Mouse (Mus musculus) G1E (cell line): Measurements from ENCODE around the gene Olfr1033. TPM values are rescaled to one million over a fixed set of nuclear protein-coding genes. Genes with fewer than 3 reads are reported as not detected.
"Not testable (repeated sequence)": the region's sequence is repeated elsewhere in the genome, so short reads cannot be mapped to it uniquely, and the experiment has no call there.

Source experiments
- ATAC-seq: 2 replicates; pipeline ENCODE4 v1.8.0; 2016; ENCODE audit warnings: mild to moderate bottlenecking; ENCODE audit not compliant: insufficient number of reproducible peaks, poor library complexity, low FRiP score, severe bottlenecking; ENCODE audit errors: extremely low read depth
- DNase-seq: peaks from one replicate; pipeline ENCODE4 v3.0.0; 2012; ENCODE audit warnings: low spot score
- H3K27me3 ChIP-seq: 2 replicates; pipeline ENCODE4 v1.6.1; 2012; ENCODE audit warnings: mild to moderate bottlenecking, low read length, inconsistent platforms; ENCODE audit not compliant: insufficient read depth
- H3K36me3 ChIP-seq: replicated peaks from 2 replicates; pipeline ENCODE3; 2012; ENCODE audit warnings: mild to moderate bottlenecking, inconsistent platforms
- H3K4me1 ChIP-seq: 2 replicates; pipeline ENCODE4 v1.6.1; 2012; ENCODE audit warnings: low read depth, low read length, inconsistent platforms, mixed read lengths; ENCODE audit not compliant: insufficient read depth
- H3K4me3 ChIP-seq: 2 replicates; pipeline ENCODE4 v1.5.1; 2012; ENCODE audit warnings: low read depth, mild to moderate bottlenecking, inconsistent platforms, low read length, moderate library complexity, mixed read lengths
- H3K9me3 ChIP-seq: replicated peaks from 2 replicates; pipeline ENCODE4 v1.6.1; 2012; ENCODE audit warnings: inconsistent platforms
- CTCF ChIP-seq: IDR thresholded peaks from 2 replicates; pipeline ENCODE4 v1.5.1; 2012; ENCODE audit warnings: low read depth, low read length, inconsistent platforms, mixed read lengths
- GATA1 ChIP-seq: IDR thresholded peaks from 2 replicates; pipeline ENCODE4 v1.6.1; 2012; ENCODE audit warnings: borderline replicate concordance, low read length, inconsistent platforms, mixed read lengths
- GATA2 ChIP-seq: IDR thresholded peaks from 2 replicates; pipeline ENCODE4 v1.6.1; 2012; ENCODE audit warnings: low read depth, low read length, inconsistent platforms, borderline replicate concordance
- POLR2AphosphoS5 ChIP-seq: IDR thresholded peaks from 2 replicates; pipeline ENCODE4 v1.6.1; 2012; ENCODE audit warnings: low read depth, low read length, inconsistent platforms; ENCODE audit not compliant: insufficient replicate concordance
- TAL1 ChIP-seq: conservative IDR thresholded peaks from 2 replicates; pipeline ENCODE4 v1.6.1; 2012; ENCODE audit warnings: low read depth, low read length, inconsistent platforms, mixed read lengths
- polyA plus RNA-seq: library from polyadenylated mRNA; stranded (reverse); fragments of >175 nt; gene quantifications from 2 replicates; pipeline ENCODE4 v1.2.3, GENCODE M21; 2012
- total RNA-seq, 2 experiments: library from RNA; stranded (forward) in 1 of 2; stranded (reverse) in 1 of 2; fragments of 200-1000 nt in 1 of 2; fragments of >200 nt in 1 of 2; fragmentation: Nextera tagmentation in 1 of 2; gene quantifications; 2 replicates each; pipeline ENCODE4 v1.2.3; 2014 to 2017

Olfr1033 gene
- total RNA-seq (2014; fragmentation: Nextera tagmentation) = not detected in 2 replicates
- not detected in 2 replicates for total RNA-seq (2017)
- not detected in 2 replicates for polyA plus RNA-seq

DNA sequence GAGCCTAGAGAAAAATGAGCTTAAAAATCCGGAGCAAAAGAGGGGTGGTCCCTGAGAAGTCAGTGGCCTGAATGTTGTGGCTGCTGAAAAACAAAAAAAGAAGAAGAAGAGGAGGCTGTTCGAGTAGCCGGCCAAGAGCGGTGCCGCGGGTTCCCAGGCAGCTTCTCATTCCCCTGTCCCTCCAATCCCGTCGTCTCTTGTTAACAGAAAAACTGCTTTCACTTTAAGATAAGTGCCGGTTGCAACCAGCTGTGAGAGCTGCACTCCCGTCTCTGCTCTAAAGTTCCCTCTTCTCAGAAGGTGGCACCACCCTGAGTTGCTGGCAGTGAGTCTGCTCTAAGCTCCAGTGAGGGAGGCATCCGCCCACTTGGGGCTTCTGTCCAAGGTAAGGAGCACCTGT lies at the start of gene Olfr1033:
TSS of gene Olfr1033 (plus strand) at position 228 of the 400 bp plus-strand sequence.
- H3K4me1 ChIP-seq, H3K9me3 ChIP-seq, ATAC-seq, H3K36me3 ChIP-seq, H3K27me3 ChIP-seq, DNase-seq, H3K4me3 ChIP-seq: not testable (repeated sequence)

- DNase-seq (no peak), ATAC-seq (no peak)
- no peaks in the 10 kb centered on the region for H3K27me3 ChIP-seq
- no peak for TF ChIP-seq POLR2AphosphoS5
- TF ChIP-seq CTCF = no peak
- no peak for TF ChIP-seq GATA1
- no peak for TF ChIP-seq TAL1
- TF ChIP-seq GATA2 = no peak
- H3K9me3 ChIP-seq = no peaks in the 10 kb centered on the region
- no peak within 1 kb of the TSS for H3K4me3 ChIP-seq
- H3K36me3 ChIP-seq = no peaks in the 10 kb centered on the region
- no peaks in the 10 kb centered on the region for H3K4me1 ChIP-seq
These were observed 46.8 kb upstream of the Olfr1033 start, which contains the start of gene Olfr1029 for GRCm38 (mm10) chr2:85973595-85973994. Gene Olfr1029 (plus strand): TSS chr2:85973895.

DNA sequence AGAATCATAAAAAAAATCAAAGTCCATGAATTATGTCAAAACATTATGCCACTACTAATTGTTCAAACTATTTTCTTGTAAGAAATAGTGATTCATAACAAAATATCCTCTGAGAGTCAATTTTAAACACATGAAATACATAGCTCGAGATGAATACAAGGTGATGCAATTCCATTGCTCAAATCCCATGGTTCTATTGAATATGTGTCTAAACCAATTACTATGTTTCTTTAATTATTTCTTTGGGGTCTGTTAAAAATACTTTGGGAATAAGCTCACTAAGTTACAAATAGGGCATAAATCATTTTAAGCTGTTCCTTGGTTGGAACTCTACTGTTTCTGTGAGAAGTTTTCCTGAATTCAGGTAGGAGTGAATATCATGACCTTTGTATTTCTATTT lies 41.5 kb upstream of the Olfr1033 start, which contains the start of gene Olfr1030:
TSS of gene Olfr1030 (plus strand) at position 301 of the 400 bp plus-strand sequence.
- Histone ChIP-seq H3K4me3 (no peak within 1 kb of the TSS), H3K9me3 (peaks cover 2% of the 10 kb centered on the region; the same call in 1 of the 2 replicates), H3K4me1 (no peaks in the 10 kb centered on the region), H3K27me3 (no peaks in the 10 kb centered on the region), H3K36me3 (no peaks in the 10 kb centered on the region)
- TF ChIP-seq CTCF (no peak), GATA1 (no peak), POLR2AphosphoS5 (no peak), TAL1 (no peak), GATA2 (no peak)
- no peak for DNase-seq
- ATAC-seq = no peak

- no peaks in the 10 kb centered on the region for H3K36me3 ChIP-seq
- peaks cover 4% of the 10 kb centered on the region for H3K9me3 ChIP-seq
- H3K4me3 ChIP-seq = no peak within 1 kb of the TSS
- DNase-seq = no peak
- H3K27me3 ChIP-seq = no peaks in the 10 kb centered on the region
- TF ChIP-seq GATA2 (no peak), CTCF (no peak), TAL1 (no peak), POLR2AphosphoS5 (no peak), GATA1 (no peak)
- no peak for ATAC-seq
- H3K4me1 ChIP-seq = no peaks in the 10 kb centered on the region
These were observed 30.4 kb upstream of the Olfr1033 start, which contains the start of gene Olfr1031 for GRCm38 (mm10) chr2:85990004-85990403. Gene Olfr1031 (plus strand): TSS chr2:85990304.

GRCm38 (mm10) chr2:86005240-86005639 lies 15.2 kb upstream of the Olfr1033 start, which contains the start of gene Olfr1032:
Gene Olfr1032 (plus strand): TSS chr2:86005540.
- ATAC-seq = no peak
- Histone ChIP-seq H3K27me3 (no peaks in the 10 kb centered on the region), H3K4me1 (no peaks in the 10 kb centered on the region), H3K36me3 (no peaks in the 10 kb centered on the region), H3K9me3 (0 out of 2 replicates have a peak, but pooled peaks cover 2% of the 10 kb centered on the region), H3K4me3 (no peak within 1 kb of the TSS)
- TF ChIP-seq POLR2AphosphoS5 = no peak
- TF ChIP-seq GATA2 = no peak
- TF ChIP-seq TAL1 = no peak
- no peak for TF ChIP-seq GATA1
- TF ChIP-seq CTCF = no peak
- no peak for DNase-seq

- not testable (repeated sequence) for H3K27me3 ChIP-seq, ATAC-seq, DNase-seq
These were observed 1.1 kb downstream of the Olfr1033 start for GRCm38 (mm10) chr2:86021518-86021917.

GRCm38 (mm10) chr2:86045561-86045960 lies 25.1 kb downstream of the Olfr1033 start, which contains the start of gene Olfr1034:
Gene Olfr1034 (plus strand): TSS chr2:86045861.
- Histone ChIP-seq H3K9me3 (no peaks in the 10 kb centered on the region), H3K4me3 (no peak within 1 kb of the TSS), H3K36me3 (no peaks in the 10 kb centered on the region), H3K4me1 (no peaks in the 10 kb centered on the region), H3K27me3 (no peaks in the 10 kb centered on the region)
- TF ChIP-seq POLR2AphosphoS5 (no peak), TAL1 (no peak), GATA2 (no peak), CTCF (no peak), GATA1 (no peak)
- ATAC-seq (no peak), DNase-seq (no peak)

More at GRCm38 (mm10) chr2:86021518-86021917, 1.1 kb downstream of the Olfr1033 start:
- H3K4me3 ChIP-seq, H3K36me3 ChIP-seq, H3K9me3 ChIP-seq, H3K4me1 ChIP-seq: not testable (repeated sequence)

DNA sequence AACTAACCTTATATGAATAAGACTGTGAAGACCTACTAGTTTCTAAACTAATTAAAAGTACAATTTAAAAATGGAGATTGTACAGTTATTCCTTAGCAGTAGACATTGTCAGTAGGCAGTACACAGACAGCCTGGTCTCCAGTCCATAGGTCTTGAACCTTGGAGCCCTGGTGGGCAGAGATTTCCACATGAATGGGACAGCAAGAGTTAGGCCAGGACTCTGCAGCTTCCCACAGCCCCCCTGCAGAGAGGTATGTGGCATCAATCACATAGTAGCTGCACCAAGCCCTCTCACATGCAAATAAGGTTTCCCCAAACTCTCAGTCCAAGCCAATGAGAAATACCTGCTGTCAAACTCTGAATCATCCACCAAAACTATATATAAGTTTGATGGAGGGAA lies 30.3 kb downstream of the Olfr1033 start:
- DNase-seq, ATAC-seq, H3K9me3 ChIP-seq, H3K4me3 ChIP-seq, H3K4me1 ChIP-seq, H3K36me3 ChIP-seq, H3K27me3 ChIP-seq: not testable (repeated sequence)

DNA sequence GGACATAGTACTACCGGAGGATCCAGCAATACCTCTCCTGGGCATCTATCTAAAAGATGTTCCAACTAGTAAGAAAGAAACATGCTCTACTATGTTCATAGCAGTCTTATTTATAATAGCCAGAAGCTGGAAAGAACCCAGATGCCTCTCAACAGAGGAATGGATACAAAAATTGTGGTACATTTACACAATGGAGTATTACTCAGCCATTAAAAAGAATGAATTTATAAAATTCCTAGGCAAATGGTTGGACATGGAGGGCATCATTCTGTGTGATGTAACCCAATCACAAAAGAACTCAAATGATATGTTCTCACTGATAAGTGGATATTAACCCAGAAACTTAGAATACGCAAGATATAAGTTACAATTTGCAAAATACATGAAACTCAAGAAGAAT lies 43.3 kb downstream of the Olfr1033 start:
- not testable (repeated sequence) for H3K36me3 ChIP-seq, H3K27me3 ChIP-seq, H3K9me3 ChIP-seq, H3K4me1 ChIP-seq, H3K4me3 ChIP-seq, ATAC-seq, DNase-seq
